Mouse (Mus musculus): ENCODE results near the gene Ndel1.

Gene Ndel1

GRCm38 (mm10) chr11:68893911-68894464, 22.3 kb upstream of the Ndel1 start:
- no peak for DNase-seq (ENCODE audit: low spot score in 2 of 2)

- DNase-seq (ENCODE audit: low spot score in 2 of 2) = no peak
Measured at GRCm38 (mm10) chr11:68892233-68892832, 20.7 kb upstream of the Ndel1 start.

GRCm38 (mm10) chr11:68891823-68892222, 20.2 kb upstream of the Ndel1 start:
- no peak for DNase-seq (ENCODE audit: low spot score in 2 of 2)

GRCm38 (mm10) chr11:68890625-68891024, 19.0 kb upstream of the Ndel1 start:
- DNase-seq (ENCODE audit: low spot score in 2 of 2) = no peak

- DNase-seq (ENCODE audit: low spot score in 2 of 2) = no peak
Measured at GRCm38 (mm10) chr11:68888653-68889052, 17.0 kb upstream of the Ndel1 start.

- no peak for DNase-seq (ENCODE audit: low spot score in 2 of 2)
Measured at GRCm38 (mm10) chr11:68888253-68888652, 16.6 kb upstream of the Ndel1 start, which contains the start of gene Rnf222. Gene Rnf222 (plus strand): TSS chr11:68888553.

GRCm38 (mm10) chr11:68886091-68886490, 14.4 kb upstream of the Ndel1 start:
- DNase-seq (ENCODE audit: low spot score in 2 of 2) = no peak

- no peak for DNase-seq (ENCODE audit: low spot score in 2 of 2)
Measured at GRCm38 (mm10) chr11:68884368-68884767, 12.7 kb upstream of the Ndel1 start.

GRCm38 (mm10) chr11:68883843-68884242, 12.2 kb upstream of the Ndel1 start:
- no peak for DNase-seq (ENCODE audit: low spot score in 2 of 2)

GRCm38 (mm10) chr11:68882107-68882506, 10.4 kb upstream of the Ndel1 start:
- no peak for DNase-seq (ENCODE audit: low spot score in 2 of 2)

- no peak for DNase-seq (ENCODE audit: low spot score in 2 of 2)
Measured at GRCm38 (mm10) chr11:68878811-68879210, 7.2 kb upstream of the Ndel1 start.

GRCm38 (mm10) chr11:68874841-68875240, 3.2 kb upstream of the Ndel1 start:
- peak in 1 of 2 experiments; percentile 64 for DNase-seq (ENCODE audit: low spot score in 2 of 2)

GRCm38 (mm10) chr11:68871277-68871676, 381 bp downstream of the Ndel1 start:
- DNase-seq (ENCODE audit: low spot score in 2 of 2) = no peak

- DNase-seq (ENCODE audit: low spot score in 2 of 2) = no peak
Measured at GRCm38 (mm10) chr11:68864544-68865189, 7.0 kb downstream of the Ndel1 start.

- DNase-seq (ENCODE audit: low spot score in 2 of 2) = no peak
Measured at GRCm38 (mm10) chr11:68863631-68864091, 8.0 kb downstream of the Ndel1 start.

- no peak for DNase-seq (ENCODE audit: low spot score in 2 of 2)
Measured at GRCm38 (mm10) chr11:68862260-68862659, 9.4 kb downstream of the Ndel1 start.

- no peak for DNase-seq (ENCODE audit: low spot score in 2 of 2)
Measured at GRCm38 (mm10) chr11:68859943-68860593, 11.6 kb downstream of the Ndel1 start.

GRCm38 (mm10) chr11:68857329-68857728, 14.3 kb downstream of the Ndel1 start:
- DNase-seq (ENCODE audit: low spot score in 2 of 2) = no peak

GRCm38 (mm10) chr11:68854621-68855020, 17.0 kb downstream of the Ndel1 start:
- DNase-seq (ENCODE audit: low spot score in 2 of 2) = no peak

GRCm38 (mm10) chr11:68853611-68854401, 17.9 kb downstream of the Ndel1 start:
- no peak for DNase-seq (ENCODE audit: low spot score in 2 of 2)

GRCm38 (mm10) chr11:68852932-68853409, 18.7 kb downstream of the Ndel1 start:
- DNase-seq (ENCODE audit: low spot score in 2 of 2) = peak; percentile 99 to 100

- DNase-seq (ENCODE audit: low spot score in 2 of 2) = peak in 1 of 2 experiments; percentile 66
Measured at GRCm38 (mm10) chr11:68852486-68852901, 19.2 kb downstream of the Ndel1 start.

Data from frontal cortex, postnatal 36 days (tissue).